Mouse (Mus musculus): ENCODE results near the gene Gm37240. TPM values are rescaled to one million over a fixed set of nuclear protein-coding genes. Genes with fewer than 3 reads are reported as not detected.

Gm37240 gene
- polyA plus RNA-seq, 1 experiment from 2014 or later: 3.2 TPM

DNA sequence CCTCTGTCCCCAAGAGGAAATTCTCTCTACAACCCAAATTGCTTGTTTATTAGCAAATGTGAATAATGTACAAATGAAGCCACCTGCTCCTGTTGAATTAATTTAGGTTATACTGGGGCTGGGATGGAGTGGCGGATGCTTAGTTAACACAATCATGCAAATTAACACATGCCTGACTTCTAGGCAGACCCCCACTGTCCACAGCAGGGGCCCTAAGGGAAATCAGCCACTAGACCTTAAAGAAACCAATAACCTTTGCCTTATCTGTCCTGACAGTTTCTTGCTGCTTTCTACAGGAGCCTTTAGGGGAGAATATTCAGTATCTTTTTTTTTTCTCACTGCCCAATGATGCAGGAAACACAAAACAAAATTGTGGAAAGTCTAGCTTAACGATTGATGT is 748.9 kb downstream of the Gm37240 start:
- H3K4me2 ChIP-seq (ENCODE audit: low read depth, low read length): no peak overlapping the region
- ATAC-seq (replicated peaks; ENCODE audit: insufficient number of reproducible peaks, low FRiP score, low TSS enrichment, low read depth) (no peak), DNase-seq (ENCODE audit: low spot score) (no peak)
- H3K27ac ChIP-seq (replicated peaks; ENCODE audit: low read depth, low read length): no peak overlapping the region
- H3K9ac ChIP-seq (replicated peaks; ENCODE audit: low read length): no peak overlapping the region
- no peaks in the 10 kb centered on the region for H3K9me3 ChIP-seq (replicated peaks; ENCODE audit: control insufficient read depth, low read length)
- no peaks in the 10 kb centered on the region for H3K36me3 ChIP-seq (replicated peaks; ENCODE audit: control insufficient read depth, insufficient read depth, low read depth, low read length)
- no peaks in the 10 kb centered on the region for H3K4me1 ChIP-seq (ENCODE audit: control insufficient read depth, insufficient read depth, low read length)
- WGBS: 63% methylated on average over 2 of the region's 2 CpGs
- H3K4me3 ChIP-seq (ENCODE audit: low read depth, low read length): no peak overlapping the region
- no peaks in the 10 kb centered on the region for H3K27me3 ChIP-seq (ENCODE audit: control insufficient read depth, insufficient read depth, low read length)

DNA sequence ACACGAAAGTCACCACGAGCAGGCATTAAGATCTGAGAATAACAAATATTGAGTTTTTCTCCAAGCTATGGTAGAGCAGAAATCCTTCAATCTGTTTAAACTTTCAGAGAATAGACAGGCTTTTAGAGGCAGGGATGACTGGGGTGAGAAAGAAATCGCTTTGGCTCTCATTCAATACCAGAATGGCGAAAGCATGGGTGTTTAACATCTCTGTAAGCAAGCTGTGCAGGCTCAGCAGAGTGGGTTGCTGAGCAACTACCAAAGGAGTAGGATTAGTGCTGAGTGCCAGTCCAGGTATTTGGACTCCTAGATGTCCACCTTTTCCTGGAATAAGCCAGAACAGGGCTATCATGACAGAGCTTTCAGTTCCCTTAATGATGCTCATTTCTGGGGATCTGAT is 753.8 kb downstream of the Gm37240 start:
- Histone ChIP-seq H3K4me2 (ENCODE audit: low read depth, low read length) (no peak overlapping the region), H3K36me3 (replicated peaks; ENCODE audit: control insufficient read depth, insufficient read depth, low read depth, low read length) (no peaks in the 10 kb centered on the region), H3K27me3 (ENCODE audit: control insufficient read depth, insufficient read depth, low read length) (no peaks in the 10 kb centered on the region), H3K27ac (replicated peaks; ENCODE audit: low read depth, low read length) (no peak overlapping the region), H3K9ac (replicated peaks; ENCODE audit: low read length) (no peak overlapping the region), H3K4me3 (ENCODE audit: low read depth, low read length) (no peak overlapping the region), H3K4me1 (ENCODE audit: control insufficient read depth, insufficient read depth, low read length) (no peaks in the 10 kb centered on the region), H3K9me3 (replicated peaks; ENCODE audit: control insufficient read depth, low read length) (no peaks in the 10 kb centered on the region)
- ATAC-seq (replicated peaks; ENCODE audit: insufficient number of reproducible peaks, low FRiP score, low TSS enrichment, low read depth): no peak
- WGBS: 86% methylated on average over 4 of the region's 4 CpGs
- no peak for DNase-seq (ENCODE audit: low spot score)

DNA sequence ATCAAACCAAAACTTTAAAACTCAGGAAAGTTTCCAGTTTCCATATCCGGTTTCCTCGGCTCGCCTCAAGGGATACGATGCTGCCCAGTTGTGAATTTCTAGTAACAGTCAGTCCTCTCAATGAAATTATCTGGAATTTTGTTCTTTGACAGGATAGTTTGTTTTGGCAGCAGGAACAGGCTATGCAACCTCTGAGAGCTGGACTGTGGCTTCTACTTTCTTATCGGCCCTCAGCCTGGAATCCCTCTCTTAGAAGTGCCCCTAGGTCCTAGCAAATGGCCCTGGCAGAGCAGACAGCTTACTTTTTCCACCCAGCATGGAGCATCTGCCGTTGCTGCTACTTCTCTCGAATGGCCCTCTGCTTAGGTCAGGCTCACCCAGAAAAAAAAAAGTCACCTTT is 755.4 kb downstream of the Gm37240 start:
- WGBS: 72% methylated on average over 7 of the region's 7 CpGs
- no peak overlapping the region for H3K27ac ChIP-seq (replicated peaks; ENCODE audit: low read depth, low read length)
- H3K9me3 ChIP-seq (replicated peaks; ENCODE audit: control insufficient read depth, low read length): no peaks in the 10 kb centered on the region
- H3K36me3 ChIP-seq (replicated peaks; ENCODE audit: control insufficient read depth, insufficient read depth, low read depth, low read length): no peaks in the 10 kb centered on the region
- H3K4me2 ChIP-seq (ENCODE audit: low read depth, low read length): no peak overlapping the region
- DNase-seq (ENCODE audit: low spot score) (no peak), ATAC-seq (replicated peaks; ENCODE audit: insufficient number of reproducible peaks, low FRiP score, low TSS enrichment, low read depth) (no peak)
- no peak overlapping the region for H3K9ac ChIP-seq (replicated peaks; ENCODE audit: low read length)
- H3K4me3 ChIP-seq (ENCODE audit: low read depth, low read length): no peak overlapping the region
- H3K4me1 ChIP-seq (ENCODE audit: control insufficient read depth, insufficient read depth, low read length): no peaks in the 10 kb centered on the region
- no peaks in the 10 kb centered on the region for H3K27me3 ChIP-seq (ENCODE audit: control insufficient read depth, insufficient read depth, low read length)

DNA sequence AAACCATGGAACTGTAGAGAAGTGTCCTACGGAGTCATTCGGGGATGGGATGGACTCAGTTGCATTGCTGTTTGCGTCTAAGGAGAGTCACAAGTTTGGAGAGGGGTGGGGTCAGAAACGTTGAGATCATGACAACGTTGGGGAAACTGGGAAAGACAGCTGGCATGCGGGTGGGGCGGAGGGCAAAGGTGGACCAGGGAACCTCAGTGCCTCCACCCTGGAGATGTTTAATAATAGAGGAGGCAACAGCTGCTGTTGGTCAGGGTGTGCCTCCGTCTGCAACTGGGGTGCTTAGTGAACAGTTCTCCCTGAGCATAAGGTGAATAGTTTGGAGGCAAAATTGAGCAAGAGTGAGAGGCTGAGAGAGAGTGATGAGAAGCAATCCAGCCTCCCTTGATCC is 758.8 kb downstream of the Gm37240 start:
- WGBS: 86% methylated on average over 8 of the region's 8 CpGs

DNA sequence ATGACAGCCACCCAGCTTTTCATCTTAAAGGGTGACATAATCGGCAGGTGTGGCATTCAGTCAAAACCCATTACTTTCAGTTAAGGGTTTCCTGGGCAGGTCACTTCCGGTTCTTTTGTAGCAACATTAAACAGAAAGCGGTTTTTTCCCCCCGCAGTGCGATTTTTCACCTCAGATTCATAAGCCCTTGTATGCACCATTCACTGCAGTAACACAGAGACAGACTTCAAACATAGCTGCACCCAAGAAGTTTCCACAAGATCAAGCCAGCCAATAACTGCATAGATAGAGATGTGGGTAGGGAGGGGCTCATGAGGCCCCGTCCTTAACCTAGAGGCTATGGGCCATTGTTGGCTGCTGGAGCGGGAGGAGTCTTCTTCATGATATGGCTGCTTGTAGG is 760.3 kb downstream of the Gm37240 start:
- H3K27ac ChIP-seq (replicated peaks; ENCODE audit: low read depth, low read length): no peak overlapping the region
- no peaks in the 10 kb centered on the region for H3K4me1 ChIP-seq (ENCODE audit: control insufficient read depth, insufficient read depth, low read length)
- ATAC-seq (replicated peaks; ENCODE audit: insufficient number of reproducible peaks, low FRiP score, low TSS enrichment, low read depth): no peak
- no peaks in the 10 kb centered on the region for H3K9me3 ChIP-seq (replicated peaks; ENCODE audit: control insufficient read depth, low read length)
- H3K27me3 ChIP-seq (ENCODE audit: control insufficient read depth, insufficient read depth, low read length): no peaks in the 10 kb centered on the region
- H3K4me3 ChIP-seq (ENCODE audit: low read depth, low read length): no peak overlapping the region
- 89% methylated on average over 7 of the region's 7 CpGs for WGBS
- no peak for DNase-seq (ENCODE audit: low spot score)
- no peak overlapping the region for H3K4me2 ChIP-seq (ENCODE audit: low read depth, low read length)
- no peaks in the 10 kb centered on the region for H3K36me3 ChIP-seq (replicated peaks; ENCODE audit: control insufficient read depth, insufficient read depth, low read depth, low read length)
- H3K9ac ChIP-seq (replicated peaks; ENCODE audit: low read length): no peak overlapping the region

More for the DNA sequence above, 758.8 kb downstream of the Gm37240 start:
- ATAC-seq (replicated peaks; ENCODE audit: insufficient number of reproducible peaks, low FRiP score, low TSS enrichment, low read depth) (no peak), DNase-seq (ENCODE audit: low spot score) (no peak)
- H3K27ac ChIP-seq (replicated peaks; ENCODE audit: low read depth, low read length): no peak overlapping the region
- no peaks in the 10 kb centered on the region for H3K9me3 ChIP-seq (replicated peaks; ENCODE audit: control insufficient read depth, low read length)
- no peaks in the 10 kb centered on the region for H3K36me3 ChIP-seq (replicated peaks; ENCODE audit: control insufficient read depth, insufficient read depth, low read depth, low read length)
- H3K9ac ChIP-seq (replicated peaks; ENCODE audit: low read length): no peak overlapping the region
- no peak overlapping the region for H3K4me3 ChIP-seq (ENCODE audit: low read depth, low read length)
- no peaks in the 10 kb centered on the region for H3K27me3 ChIP-seq (ENCODE audit: control insufficient read depth, insufficient read depth, low read length)
- H3K4me2 ChIP-seq (ENCODE audit: low read depth, low read length): no peak overlapping the region
- H3K4me1 ChIP-seq (ENCODE audit: control insufficient read depth, insufficient read depth, low read length): no peaks in the 10 kb centered on the region

DNA sequence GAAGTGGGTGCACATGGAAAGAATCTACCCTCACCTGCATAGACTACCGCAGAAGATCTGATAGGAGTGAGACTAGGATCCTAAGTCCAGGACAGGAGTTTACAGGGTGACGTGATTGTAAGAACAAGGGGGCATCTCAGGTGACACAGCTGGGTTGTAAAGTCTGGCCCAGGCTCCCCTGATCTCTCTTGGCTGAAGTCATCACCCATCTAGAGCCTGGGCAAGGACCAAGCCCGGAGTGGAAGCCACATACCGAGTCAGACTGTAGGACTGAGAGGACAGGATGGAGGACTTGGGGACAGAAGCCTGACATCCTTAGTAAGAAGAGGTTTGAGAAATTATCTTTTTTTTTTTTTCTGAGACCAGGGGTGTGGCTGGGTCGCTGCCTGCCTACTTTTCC is 761.8 kb downstream of the Gm37240 start:
- H3K4me1 ChIP-seq (ENCODE audit: control insufficient read depth, insufficient read depth, low read length): no peaks in the 10 kb centered on the region
- no peak overlapping the region for H3K27ac ChIP-seq (replicated peaks; ENCODE audit: low read depth, low read length)
- H3K4me2 ChIP-seq (ENCODE audit: low read depth, low read length): no peak overlapping the region
- no peak overlapping the region for H3K9ac ChIP-seq (replicated peaks; ENCODE audit: low read length)
- no peak for ATAC-seq (replicated peaks; ENCODE audit: insufficient number of reproducible peaks, low FRiP score, low TSS enrichment, low read depth)
- no peaks in the 10 kb centered on the region for H3K36me3 ChIP-seq (replicated peaks; ENCODE audit: control insufficient read depth, insufficient read depth, low read depth, low read length)
- H3K4me3 ChIP-seq (ENCODE audit: low read depth, low read length): no peak overlapping the region
- H3K9me3 ChIP-seq (replicated peaks; ENCODE audit: control insufficient read depth, low read length): no peaks in the 10 kb centered on the region
- 76% methylated on average over 5 of the region's 5 CpGs for WGBS
- DNase-seq (ENCODE audit: low spot score): no peak
- H3K27me3 ChIP-seq (ENCODE audit: control insufficient read depth, insufficient read depth, low read length): no peaks in the 10 kb centered on the region

DNA sequence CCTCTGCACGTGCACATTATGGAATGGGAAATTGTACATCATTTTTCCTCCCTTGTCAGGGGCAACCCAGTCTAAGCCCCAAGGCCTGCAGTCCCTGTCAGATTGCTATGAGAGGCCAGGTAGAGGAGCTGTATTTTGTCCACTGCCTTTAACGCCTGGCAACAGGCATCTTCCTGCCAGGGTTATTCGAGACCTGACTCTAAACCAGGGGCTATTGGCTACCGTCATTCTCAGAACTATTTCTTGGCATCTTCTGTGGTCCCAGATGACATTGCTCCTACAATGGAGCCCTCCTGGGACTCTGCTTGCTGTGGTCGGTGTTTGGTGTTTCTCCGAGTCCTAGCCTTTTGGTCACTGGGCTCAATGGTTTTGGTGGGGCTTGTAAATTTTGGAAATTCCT is 762.4 kb downstream of the Gm37240 start:
- 80% methylated on average over 6 of the region's 6 CpGs for WGBS
- Histone ChIP-seq H3K4me3 (ENCODE audit: low read depth, low read length) (no peak overlapping the region), H3K9ac (replicated peaks; ENCODE audit: low read length) (no peak overlapping the region), H3K36me3 (replicated peaks; ENCODE audit: control insufficient read depth, insufficient read depth, low read depth, low read length) (no peaks in the 10 kb centered on the region), H3K27ac (replicated peaks; ENCODE audit: low read depth, low read length) (no peak overlapping the region), H3K4me2 (ENCODE audit: low read depth, low read length) (no peak overlapping the region), H3K27me3 (ENCODE audit: control insufficient read depth, insufficient read depth, low read length) (no peaks in the 10 kb centered on the region), H3K4me1 (ENCODE audit: control insufficient read depth, insufficient read depth, low read length) (no peaks in the 10 kb centered on the region), H3K9me3 (replicated peaks; ENCODE audit: control insufficient read depth, low read length) (no peaks in the 10 kb centered on the region)
- DNase-seq (ENCODE audit: low spot score) (no peak), ATAC-seq (replicated peaks; ENCODE audit: insufficient number of reproducible peaks, low FRiP score, low TSS enrichment, low read depth) (no peak)

DNA sequence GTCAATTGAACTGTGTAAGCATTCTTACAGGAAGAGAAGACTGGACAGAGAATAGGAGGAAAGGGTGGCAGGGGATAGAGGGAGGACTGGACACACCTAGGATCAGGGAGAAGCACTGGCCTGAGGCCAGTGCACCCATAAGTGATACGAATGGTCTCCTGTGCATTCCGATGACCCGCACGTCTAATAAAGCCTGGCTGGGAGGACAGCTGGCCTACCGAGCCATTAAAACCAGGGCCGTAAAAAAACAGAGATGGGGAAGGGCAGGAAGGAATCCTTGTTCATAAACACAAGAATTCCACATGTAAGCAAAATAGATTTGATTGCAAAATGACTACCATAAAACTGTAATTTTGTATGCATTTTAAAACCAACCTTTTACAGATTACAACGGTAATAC is 762.9 kb downstream of the Gm37240 start:
- no peak overlapping the region for H3K9ac ChIP-seq (replicated peaks; ENCODE audit: low read length)
- WGBS: 89% methylated on average over 7 of the region's 7 CpGs
- DNase-seq (ENCODE audit: low spot score) (no peak), ATAC-seq (replicated peaks; ENCODE audit: insufficient number of reproducible peaks, low FRiP score, low TSS enrichment, low read depth) (no peak)
- H3K9me3 ChIP-seq (replicated peaks; ENCODE audit: control insufficient read depth, low read length): no peaks in the 10 kb centered on the region
- no peaks in the 10 kb centered on the region for H3K36me3 ChIP-seq (replicated peaks; ENCODE audit: control insufficient read depth, insufficient read depth, low read depth, low read length)
- H3K4me1 ChIP-seq (ENCODE audit: control insufficient read depth, insufficient read depth, low read length): no peaks in the 10 kb centered on the region
- no peak overlapping the region for H3K27ac ChIP-seq (replicated peaks; ENCODE audit: low read depth, low read length)
- H3K27me3 ChIP-seq (ENCODE audit: control insufficient read depth, insufficient read depth, low read length): no peaks in the 10 kb centered on the region
- H3K4me3 ChIP-seq (ENCODE audit: low read depth, low read length): no peak overlapping the region
- no peak overlapping the region for H3K4me2 ChIP-seq (ENCODE audit: low read depth, low read length)
